Mouse (Mus musculus): ENCODE measurements around the gene Tnfrsf8.

- TF ChIP-seq ZNF384 (IDR thresholded peaks at IDR 0.05; ENCODE audit: low read depth, low read length) (no peak), CHD2 (IDR thresholded peaks at IDR 0.05; ENCODE audit: low read depth, low read length) (no peak), ZC3H11A (IDR thresholded peaks at IDR 0.05; ENCODE audit: borderline replicate concordance, low read depth, low read length) (no peak)
These were observed 57.1 kb downstream of the Tnfrsf8 start for GRCm38 (mm10) chr4:145257751-145258434.
